Mouse (Mus musculus) CD4-positive naive resting alpha-beta T cell, adult 57 days (primary cell): ENCODE results near the gene Prl3d3. TPM values are rescaled to one million over a fixed set of nuclear protein-coding genes. Genes with fewer than 3 reads are reported as not detected.

ENCODE experiments used
- total RNA-seq: library from RNA; stranded (reverse); gene quantifications from one replicate; pipeline ENCODE4 v1.2.4, GENCODE M21; 2023

Gene Prl3d3
- not detected for total RNA-seq

GRCm38 (mm10) chr13:27156490-27156889, at the start of gene Prl3d3:
TSS of gene Prl3d3 (plus strand) at chr13:27156790.

DNA sequence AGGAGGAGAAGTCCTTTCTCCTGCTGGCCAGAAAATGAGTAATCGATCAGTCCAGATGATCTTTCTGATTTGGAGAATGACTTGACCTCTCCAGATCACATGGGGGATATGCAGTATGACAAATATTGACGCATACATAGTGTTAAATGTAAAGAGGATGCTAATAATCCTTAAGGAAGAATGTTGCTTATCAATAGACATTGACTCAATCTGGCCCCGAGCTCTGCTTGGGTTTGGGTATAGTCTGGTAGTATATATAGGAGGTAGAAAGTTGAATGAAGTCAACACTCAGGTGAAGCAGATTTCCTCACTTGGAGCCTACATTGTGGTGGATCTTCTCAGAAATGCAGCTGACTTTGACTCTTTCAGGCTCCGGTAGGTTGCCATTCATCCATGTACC, 35.2 kb upstream of the Prl3d3 start, which contains the start of gene Prl3d2:
Prl3d2 (plus strand) TSS at position 301 of the 400 bp plus-strand sequence.

GRCm38 (mm10) chr13:27196359-27196758, 39.8 kb downstream of the Prl3d3 start, which contains the start of gene Prl3c1:
TSS of gene Prl3c1 (plus strand) at chr13:27196659.

Other genes starting within 250 kb of the Prl3d3 start
- not detected for gene Prl, start 99.2 kb upstream of the Prl3d3 start, total RNA-seq
- not detected for gene Prl3d1, start 62.6 kb upstream of the Prl3d3 start, total RNA-seq
- not detected for gene Prl3d2, start 35.1 kb upstream of the Prl3d3 start, total RNA-seq
- gene Prl3c1, start 39.9 kb downstream of the Prl3d3 start, total RNA-seq, result not detected
- not detected for gene Prl3b1, start 85.1 kb downstream of the Prl3d3 start, total RNA-seq
- gene Prl3a1, start 102.6 kb downstream of the Prl3d3 start, total RNA-seq, result not detected
- not detected for gene Prl6a1, start 155.8 kb downstream of the Prl3d3 start, total RNA-seq
- gene Prl8a2, start 188.9 kb downstream of the Prl3d3 start, total RNA-seq, result not detected
- not detected for gene Prl2b1, start 234.1 kb downstream of the Prl3d3 start, total RNA-seq